Mouse (Mus musculus): ENCODE results near the gene Hlcs. TPM values are rescaled to one million over a fixed set of nuclear protein-coding genes. Genes with fewer than 3 reads are reported as not detected.

Hlcs gene
- total RNA-seq, 2 experiments from 2014 or later = 4.3 to 8.2 TPM

DNA sequence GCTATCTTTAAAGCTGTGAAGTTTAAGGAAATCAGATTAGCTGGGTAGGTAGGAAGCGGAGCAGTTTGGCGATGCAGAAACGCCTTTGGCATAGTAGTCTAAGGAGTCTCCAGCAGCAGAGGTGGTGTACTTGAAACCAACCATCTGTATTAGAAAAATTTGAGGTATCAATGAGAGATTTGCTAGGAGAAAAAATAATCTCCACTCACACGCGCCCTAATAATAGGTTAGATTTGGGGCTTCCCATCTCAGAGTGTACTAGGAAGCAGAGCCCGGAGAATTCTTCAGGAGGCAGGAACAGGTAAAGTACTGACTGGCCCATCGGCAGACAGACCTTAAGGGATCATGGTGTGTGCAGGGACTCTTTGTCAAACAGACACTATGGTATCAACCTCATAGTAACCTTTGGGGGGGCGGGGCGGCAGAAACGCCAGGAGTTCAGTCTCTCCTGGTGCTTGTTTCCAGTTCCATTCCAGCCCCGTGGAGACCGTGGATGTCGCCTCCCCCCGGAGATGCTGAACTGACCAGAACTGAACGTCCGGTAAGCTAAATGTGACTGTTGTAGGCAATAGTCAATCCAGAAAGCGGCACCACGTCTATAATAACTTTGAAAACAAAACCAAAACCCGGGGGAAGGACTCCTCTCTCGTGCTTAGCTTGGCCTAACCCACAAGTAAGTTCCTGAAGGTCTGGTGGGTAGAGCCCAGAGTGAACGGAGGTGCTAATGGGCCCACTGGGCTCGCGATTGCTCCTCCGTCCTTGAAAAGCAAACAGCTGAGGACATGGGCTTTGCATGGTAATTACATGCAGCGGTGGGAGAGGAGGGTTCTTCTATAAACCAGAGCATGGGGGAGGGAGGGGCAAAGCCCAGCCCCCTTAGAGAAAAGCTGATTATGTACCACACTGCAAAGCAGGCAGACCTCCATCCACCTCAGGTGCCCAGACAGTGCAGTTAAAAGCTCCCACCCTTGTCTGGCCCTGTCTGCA is 15.8 kb upstream of the Hlcs start:
- no peak for ATAC-seq (replicated peaks; ENCODE audit: poor library complexity)

- peak; percentile 27; the same call in 1 of the 2 replicates for ATAC-seq (replicated peaks; ENCODE audit: poor library complexity)
Measured at GRCm38 (mm10) chr16:94327781-94328711, 14.7 kb upstream of the Hlcs start, which contains the start of gene Ripply3. Ripply3 (plus strand) TSS chr16:94328420.

- peak; percentile 52 for ATAC-seq (replicated peaks; ENCODE audit: poor library complexity)
Measured at GRCm38 (mm10) chr16:94326008-94326407, 12.6 kb upstream of the Hlcs start.

DNA sequence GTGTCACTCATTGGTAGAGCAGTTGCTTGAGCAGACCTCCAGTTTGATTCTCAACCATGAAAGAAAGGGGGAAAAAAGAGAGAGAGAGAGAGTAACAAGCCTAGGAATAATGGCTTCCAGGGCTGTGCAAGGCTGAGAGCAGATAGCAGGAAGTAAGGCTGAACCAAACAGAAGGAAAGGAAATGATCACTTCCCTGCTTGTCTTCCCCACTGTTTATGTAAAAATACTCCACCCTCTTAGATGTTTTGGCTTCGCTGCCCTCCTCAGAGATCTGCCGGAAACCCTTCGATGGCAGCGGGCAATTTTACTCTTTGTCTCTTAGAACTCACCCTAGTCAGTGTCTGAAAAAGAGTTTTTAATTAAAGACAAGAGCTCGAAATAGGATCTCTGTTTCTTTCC is 10.3 kb upstream of the Hlcs start:
- ATAC-seq (replicated peaks; ENCODE audit: poor library complexity) = no peak

GRCm38 (mm10) chr16:94320223-94320622 is 6.9 kb upstream of the Hlcs start:
- ATAC-seq (replicated peaks; ENCODE audit: poor library complexity) = no peak

DNA sequence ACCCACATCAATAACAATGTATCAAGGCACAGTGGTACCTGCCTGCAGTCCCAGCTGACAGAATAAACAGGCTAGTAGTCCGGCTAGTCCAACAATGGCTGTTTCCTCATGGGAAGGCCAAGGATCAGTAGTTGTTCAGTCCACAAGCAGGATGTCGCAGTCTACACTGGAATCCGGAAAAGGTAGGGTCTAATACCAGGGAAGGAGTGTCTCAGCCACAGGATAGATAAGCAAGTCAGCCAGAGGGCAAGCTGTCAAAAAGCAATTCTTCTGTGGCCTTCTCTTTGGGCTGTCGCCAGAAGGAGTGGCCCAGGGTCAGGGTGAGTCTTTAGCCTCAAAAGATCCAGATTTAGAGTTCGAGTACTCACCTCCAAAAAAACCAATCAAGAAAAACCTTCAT is 4.4 kb upstream of the Hlcs start:
- 0 out of 2 replicates have a peak, but pooled peaks have one; percentile 12 for ATAC-seq (replicated peaks; ENCODE audit: poor library complexity)

GRCm38 (mm10) chr16:94315215-94315614 is 1.8 kb upstream of the Hlcs start:
- no peak for ATAC-seq (replicated peaks; ENCODE audit: poor library complexity)

DNA sequence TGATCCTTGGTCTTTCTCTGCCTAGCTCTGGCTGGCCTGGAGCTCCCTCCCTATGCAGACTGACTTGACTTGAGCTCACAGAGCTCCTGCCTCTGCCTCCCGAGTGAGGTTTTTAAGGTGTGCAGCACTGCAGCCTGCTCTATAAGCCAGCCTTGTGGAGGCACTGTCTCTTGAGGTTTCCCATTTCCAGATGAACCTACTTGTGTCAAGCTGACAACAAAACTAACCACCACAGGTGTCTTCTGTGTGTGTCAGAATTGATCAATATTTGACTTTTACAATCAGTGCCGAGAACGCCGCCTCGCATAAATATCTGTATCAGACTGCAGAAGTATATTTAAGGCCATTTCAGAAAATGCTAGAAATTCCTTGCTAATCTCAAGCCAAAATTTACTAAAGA is 1.3 kb upstream of the Hlcs start:
- ATAC-seq (replicated peaks; ENCODE audit: poor library complexity) = no peak

DNA sequence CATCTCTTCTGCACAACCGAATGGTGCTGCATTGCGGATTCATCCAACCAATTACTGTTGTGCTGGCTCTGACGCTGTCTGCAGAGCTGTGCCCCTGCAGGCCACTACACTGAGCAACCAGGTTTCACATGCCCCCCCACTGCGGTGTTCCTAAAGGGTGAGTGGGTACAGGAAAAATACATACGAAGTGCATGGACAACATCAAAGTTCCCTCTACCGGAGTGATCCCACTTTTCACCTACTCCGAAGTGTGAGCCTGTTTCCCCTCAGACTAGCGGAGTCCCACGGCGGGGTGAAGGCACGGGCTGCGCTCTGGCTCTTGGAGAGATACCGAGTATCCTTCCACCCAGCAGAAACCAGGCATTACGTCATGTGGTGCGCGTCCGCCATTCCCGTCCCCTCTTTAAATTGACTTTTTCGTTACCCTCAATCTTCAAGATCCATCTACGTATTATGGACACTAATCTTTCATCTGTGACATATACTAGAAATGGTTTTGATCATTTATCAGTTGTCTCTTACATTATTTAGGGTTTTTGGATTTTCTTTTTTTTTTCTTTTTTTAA is 625 bp downstream of the Hlcs start:
- peak; percentile 81 for ATAC-seq (replicated peaks; ENCODE audit: poor library complexity)

DNA sequence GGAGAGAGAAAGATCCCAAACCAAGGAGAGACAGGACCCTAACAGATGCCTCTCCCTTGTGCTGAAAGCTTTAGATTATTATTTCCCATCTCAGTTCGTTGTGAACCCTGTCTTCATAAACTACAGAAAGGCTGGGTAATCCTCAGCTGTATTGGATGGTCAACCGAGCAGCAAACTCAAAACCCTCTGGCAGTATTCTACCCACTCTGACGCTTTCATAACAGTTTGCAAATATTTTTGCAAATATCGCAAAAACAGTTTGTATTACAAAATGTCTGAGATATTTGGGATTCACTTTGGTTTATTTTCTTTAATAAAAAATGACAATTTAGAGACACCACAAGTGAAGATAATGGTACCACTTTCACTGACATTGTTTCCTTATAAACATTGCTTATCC is 1.4 kb downstream of the Hlcs start:
- no peak for ATAC-seq (replicated peaks; ENCODE audit: poor library complexity)

GRCm38 (mm10) chr16:94311416-94311815 is 2.0 kb downstream of the Hlcs start:
- ATAC-seq (replicated peaks; ENCODE audit: poor library complexity) = no peak

- ATAC-seq (replicated peaks; ENCODE audit: poor library complexity) = no peak
Measured at GRCm38 (mm10) chr16:94309025-94309424, 4.3 kb downstream of the Hlcs start.

GRCm38 (mm10) chr16:94307942-94308341 is 5.4 kb downstream of the Hlcs start:
- no peak for ATAC-seq (replicated peaks; ENCODE audit: poor library complexity)

GRCm38 (mm10) chr16:94307526-94307925 is 5.8 kb downstream of the Hlcs start:
- no peak for ATAC-seq (replicated peaks; ENCODE audit: poor library complexity)

GRCm38 (mm10) chr16:94303203-94303535 is 10.2 kb downstream of the Hlcs start:
- ATAC-seq (replicated peaks; ENCODE audit: poor library complexity) = no peak

- peak; percentile 73 for ATAC-seq (replicated peaks; ENCODE audit: poor library complexity)
Measured at GRCm38 (mm10) chr16:94302274-94303202, 10.8 kb downstream of the Hlcs start.

DNA sequence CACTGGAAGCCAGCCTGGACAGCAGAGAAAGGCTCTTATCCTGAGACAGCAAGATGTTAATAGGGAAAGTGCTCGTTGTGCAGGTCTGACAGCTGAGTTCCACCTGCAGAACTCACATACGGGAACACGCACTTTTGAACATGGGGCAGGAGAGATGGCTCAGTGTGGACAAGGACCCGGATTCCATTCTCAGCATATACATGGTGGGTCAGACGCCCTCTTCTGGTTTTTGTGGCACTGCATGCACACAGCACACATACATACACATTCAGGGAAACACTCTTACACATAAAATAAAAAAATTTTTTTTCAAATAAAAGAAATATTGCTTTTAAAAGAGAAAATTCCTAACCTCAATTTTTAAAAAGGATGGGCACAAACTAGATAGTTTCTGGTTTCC is 11.7 kb downstream of the Hlcs start:
- no peak for ATAC-seq (replicated peaks; ENCODE audit: poor library complexity)

DNA sequence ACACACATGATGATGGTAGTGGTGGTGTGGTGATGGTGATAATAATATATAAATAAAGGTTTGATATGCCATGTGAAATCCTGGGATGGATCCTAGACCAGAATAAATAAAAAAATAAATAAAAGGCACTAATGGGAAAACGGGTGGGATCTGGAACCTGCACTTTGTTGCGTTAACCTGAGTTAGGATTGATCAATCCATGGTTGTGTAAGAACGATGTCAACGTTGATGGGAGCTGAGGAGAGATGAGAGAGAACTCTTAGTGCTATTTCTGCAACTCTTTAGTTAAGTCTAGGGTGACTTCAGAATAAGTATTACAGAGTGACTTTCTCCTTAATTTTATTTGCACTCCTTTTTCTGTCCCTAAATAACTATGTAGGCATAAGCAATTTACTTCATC is 12.2 kb downstream of the Hlcs start:
- ATAC-seq (replicated peaks; ENCODE audit: poor library complexity) = no peak

GRCm38 (mm10) chr16:94299210-94299609 is 14.2 kb downstream of the Hlcs start:
- no peak for ATAC-seq (replicated peaks; ENCODE audit: poor library complexity)

GRCm38 (mm10) chr16:94298081-94298480 is 15.3 kb downstream of the Hlcs start:
- no peak for ATAC-seq (replicated peaks; ENCODE audit: poor library complexity)

Data from megakaryocyte progenitor cell, adult 5-6 weeks (primary cell).